Mouse (Mus musculus): ENCODE measurements around the gene Pla2g15.
A peak's percentile ranks its signal among the peaks of the same experiment; 100 is the strongest.

The Pla2g15 gene

GRCm38 (mm10) chr8:106149801-106150652 is at the start of gene Pla2g15:
Gene Pla2g15 (plus strand): TSS chr8:106150399.
- peak; percentile 92 for DNase-seq (ENCODE audit: low read depth, low spot score)

- DNase-seq (ENCODE audit: low read depth, low spot score): no peak
These were observed 47.9 kb upstream of the Pla2g15 start for GRCm38 (mm10) chr8:106102321-106102720.

GRCm38 (mm10) chr8:106103888-106104287 is 46.3 kb upstream of the Pla2g15 start:
- no peak for DNase-seq (ENCODE audit: low read depth, low spot score)

GRCm38 (mm10) chr8:106106193-106106592 is 44.0 kb upstream of the Pla2g15 start:
- DNase-seq (ENCODE audit: low read depth, low spot score): no peak

- DNase-seq (ENCODE audit: low read depth, low spot score): no peak
These were observed 42.1 kb upstream of the Pla2g15 start for GRCm38 (mm10) chr8:106108080-106108479.

GRCm38 (mm10) chr8:106108729-106109128 is 41.5 kb upstream of the Pla2g15 start:
- DNase-seq (ENCODE audit: low read depth, low spot score): no peak

- no peak for DNase-seq (ENCODE audit: low read depth, low spot score)
These were observed 38.2 kb upstream of the Pla2g15 start for GRCm38 (mm10) chr8:106112041-106112440.

- DNase-seq (ENCODE audit: low read depth, low spot score): no peak
These were observed 37.7 kb upstream of the Pla2g15 start for GRCm38 (mm10) chr8:106112514-106112913.

GRCm38 (mm10) chr8:106115897-106116296 is 34.3 kb upstream of the Pla2g15 start:
- peak; percentile 61 for DNase-seq (ENCODE audit: low read depth, low spot score)

GRCm38 (mm10) chr8:106123443-106123842 is 26.8 kb upstream of the Pla2g15 start:
- DNase-seq (ENCODE audit: low read depth, low spot score): no peak

GRCm38 (mm10) chr8:106126055-106126454 is 24.1 kb upstream of the Pla2g15 start:
- no peak for DNase-seq (ENCODE audit: low read depth, low spot score)

- no peak for DNase-seq (ENCODE audit: low read depth, low spot score)
These were observed 23.1 kb upstream of the Pla2g15 start for GRCm38 (mm10) chr8:106127054-106127453.

- no peak for DNase-seq (ENCODE audit: low read depth, low spot score)
These were observed 22.3 kb upstream of the Pla2g15 start for GRCm38 (mm10) chr8:106127882-106128410.

- DNase-seq (ENCODE audit: low read depth, low spot score): no peak
These were observed 20.8 kb upstream of the Pla2g15 start for GRCm38 (mm10) chr8:106129232-106129930.

GRCm38 (mm10) chr8:106129997-106130396 is 20.2 kb upstream of the Pla2g15 start:
- DNase-seq (ENCODE audit: low read depth, low spot score): no peak

- DNase-seq (ENCODE audit: low read depth, low spot score): no peak
These were observed 19.7 kb upstream of the Pla2g15 start for GRCm38 (mm10) chr8:106130505-106130904.

GRCm38 (mm10) chr8:106131021-106131420 is 19.2 kb upstream of the Pla2g15 start:
- DNase-seq (ENCODE audit: low read depth, low spot score): no peak

GRCm38 (mm10) chr8:106131488-106132222 is 18.5 kb upstream of the Pla2g15 start:
- no peak for DNase-seq (ENCODE audit: low read depth, low spot score)

GRCm38 (mm10) chr8:106132356-106132755 is 17.8 kb upstream of the Pla2g15 start:
- no peak for DNase-seq (ENCODE audit: low read depth, low spot score)

GRCm38 (mm10) chr8:106133526-106133925 is 16.7 kb upstream of the Pla2g15 start:
- peak; percentile 40 for DNase-seq (ENCODE audit: low read depth, low spot score)

- no peak for DNase-seq (ENCODE audit: low read depth, low spot score)
These were observed 16.3 kb upstream of the Pla2g15 start for GRCm38 (mm10) chr8:106133946-106134345.
